Mouse (Mus musculus): ENCODE data around the gene Tlr13. TPM values are rescaled to one million over a fixed set of nuclear protein-coding genes. Genes with fewer than 3 reads are reported as not detected.

Tlr13 gene
- total and polyA plus RNA-seq, 3 experiments, result not detected

- H3K36me3 ChIP-seq (ENCODE audit: control insufficient read depth in 1 of 2, insufficient read depth in 2 of 2, low read length in 2 of 2), result no peaks in the 10 kb centered on the region; a peak in 1 of 4 replicates
- H3K79me2 ChIP-seq (ENCODE audit: control insufficient read depth, insufficient read depth, low read length, poor library complexity), result no peaks in the 10 kb centered on the region
- H3K4me3 ChIP-seq (ENCODE audit: control insufficient read depth in 1 of 2, insufficient read depth in 1 of 2, low read depth in 2 of 2, low read length in 2 of 2), result no peak overlapping the region
- no peak overlapping the region for H3K9ac ChIP-seq (ENCODE audit: control insufficient read depth, low read depth, low read length, poor library complexity, severe bottlenecking)
- TF ChIP-seq POLR2AphosphoS5 (IDR thresholded peaks at IDR 0.05; ENCODE audit: borderline replicate concordance, low read depth, low read length) (no peak), BHLHE40 (IDR thresholded peaks at IDR 0.05; ENCODE audit: borderline replicate concordance, low read depth, low read length) (no peak), MAFK (IDR thresholded peaks at IDR 0.05; ENCODE audit: borderline replicate concordance, low read depth, low read length) (no peak), E2F4 (IDR thresholded peaks at IDR 0.05; ENCODE audit: borderline replicate concordance, low read depth, low read length) (no peak), SMC3 (IDR thresholded peaks at IDR 0.05; ENCODE audit: low read depth, low read length) (no peak), SIN3A (IDR thresholded peaks at IDR 0.05; ENCODE audit: low read length) (no peak), POLR2A (IDR thresholded peaks at IDR 0.05; ENCODE audit: control insufficient read depth in 1 of 2, insufficient read depth in 1 of 2, low read depth in 1 of 2, low read length in 2 of 2, poor library complexity in 1 of 2) (no peak), ETS1 (IDR thresholded peaks at IDR 0.05; ENCODE audit: low read depth, low read length) (no peak)
- no peaks in the 10 kb centered on the region for H3K9me3 ChIP-seq (replicated peaks; ENCODE audit: insufficient read depth, low read length)
- H3K4me1 ChIP-seq (ENCODE audit: control insufficient read depth in 1 of 2, insufficient read depth in 2 of 2, low read length in 2 of 2), result peaks cover 0 to 2% of the 10 kb centered on the region in 2 experiments; a peak in 1 of 4 replicates
- H3K27ac ChIP-seq (ENCODE audit: control insufficient read depth, low read depth, low read length), result no peak overlapping the region
- DNase-seq (ENCODE audit: low read depth, low spot score), result no peak
- H3K27me3 ChIP-seq (ENCODE audit: control insufficient read depth in 1 of 2, insufficient read depth in 2 of 2, low read length in 2 of 2), result no peaks in the 10 kb centered on the region
These were observed 21.6 kb downstream of the Tlr13 start for GRCm38 (mm10) chrX:106164555-106164954.

DNA sequence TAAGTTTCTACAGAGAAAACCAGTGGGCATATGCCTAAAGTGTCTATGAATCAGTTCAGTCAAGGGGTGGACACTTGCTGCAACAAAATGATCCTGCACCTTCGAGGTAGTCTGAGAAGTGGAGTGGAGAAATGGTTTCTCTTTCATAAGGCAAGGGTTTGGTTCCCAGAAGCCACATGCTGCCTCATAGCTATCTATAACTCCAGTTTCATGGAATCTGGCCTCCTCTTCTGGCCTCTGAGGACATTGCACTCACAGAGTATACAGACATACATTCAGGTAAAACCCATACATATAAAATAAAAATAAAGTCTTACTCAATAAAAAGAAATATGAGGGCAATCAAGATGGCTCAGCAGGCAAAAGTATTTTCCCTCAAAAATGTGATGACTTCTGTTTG, 22.1 kb downstream of the Tlr13 start:
- H3K27me3 ChIP-seq (ENCODE audit: control insufficient read depth in 1 of 2, insufficient read depth in 2 of 2, low read length in 2 of 2), result no peaks in the 10 kb centered on the region
- H3K9ac ChIP-seq (ENCODE audit: control insufficient read depth, low read depth, low read length, poor library complexity, severe bottlenecking), result peak overlapping the region; percentile 43; the same call in 1 of the 2 replicates
- H3K79me2 ChIP-seq (ENCODE audit: control insufficient read depth, insufficient read depth, low read length, poor library complexity), result no peaks in the 10 kb centered on the region
- no peak overlapping the region for H3K4me3 ChIP-seq (ENCODE audit: control insufficient read depth in 1 of 2, insufficient read depth in 1 of 2, low read depth in 2 of 2, low read length in 2 of 2)
- H3K36me3 ChIP-seq (ENCODE audit: control insufficient read depth in 1 of 2, insufficient read depth in 2 of 2, low read length in 2 of 2), result no peaks in the 10 kb centered on the region; a peak in 1 of 4 replicates
- H3K4me1 ChIP-seq (ENCODE audit: control insufficient read depth in 1 of 2, insufficient read depth in 2 of 2, low read length in 2 of 2), result peaks cover 0 to 2% of the 10 kb centered on the region in 2 experiments; a peak in 1 of 4 replicates
- peak; percentile 60 for DNase-seq (ENCODE audit: low read depth, low spot score)
- H3K9me3 ChIP-seq (replicated peaks; ENCODE audit: insufficient read depth, low read length), result no peaks in the 10 kb centered on the region
- no peak overlapping the region for H3K27ac ChIP-seq (ENCODE audit: control insufficient read depth, low read depth, low read length)
- peak; percentile 75 for TF ChIP-seq ZC3H11A (IDR thresholded peaks at IDR 0.05; ENCODE audit: low read depth, low read length)
- TF ChIP-seq USF2 (IDR thresholded peaks at IDR 0.05; ENCODE audit: borderline replicate concordance in 1 of 2, insufficient read depth in 1 of 2, low read depth in 1 of 2, low read length in 2 of 2), result no peak
- no peak for TF ChIP-seq BHLHE40 (IDR thresholded peaks at IDR 0.05; ENCODE audit: borderline replicate concordance, low read depth, low read length)
- no peak for TF ChIP-seq MAX (IDR thresholded peaks at IDR 0.05; ENCODE audit: low read length)
- peak; percentile 54; the same call in 1 of the 2 replicates for TF ChIP-seq MYC (IDR thresholded peaks at IDR 0.05; ENCODE audit: low read depth, low read length)
- TF ChIP-seq SIN3A (IDR thresholded peaks at IDR 0.05; ENCODE audit: low read length), result peak; percentile 41; the same call in 1 of the 2 replicates
- no peak for TF ChIP-seq GABPA (IDR thresholded peaks at IDR 0.05; ENCODE audit: low read depth, low read length)
- peak; percentile 70 for TF ChIP-seq SMC3 (IDR thresholded peaks at IDR 0.05; ENCODE audit: low read depth, low read length)
- TF ChIP-seq ELF1 (IDR thresholded peaks at IDR 0.05; ENCODE audit: low read depth, low read length), result no peak
- TF ChIP-seq RAD21 (IDR thresholded peaks at IDR 0.05; ENCODE audit: low read depth, low read length), result peak; percentile 83
- peak; percentile 25 to 80 (median 74); a peak in 5 of 6 replicates for TF ChIP-seq CTCF (IDR thresholded peaks at IDR 0.05 in 2 of 3, conservative IDR thresholded peaks at IDR 0.05 in 1 of 3; ENCODE audit: control insufficient read depth in 1 of 3, insufficient read depth in 1 of 3, low read depth in 2 of 3, low read length in 3 of 3, poor library complexity in 1 of 3, severe bottlenecking in 1 of 3)
